Mouse (Mus musculus): Measurements from ENCODE around the gene Pigb.
A peak's percentile ranks its signal among the peaks of the same experiment; 100 is the strongest.

Pigb gene

GRCm38 (mm10) chr9:73047906-73048305 is 7.7 kb upstream of the Pigb start:
- DNase-seq (ENCODE audit: low read depth in 1 of 2, low spot score in 2 of 2) = no peak

- no peak for DNase-seq (ENCODE audit: low read depth in 1 of 2, low spot score in 2 of 2)
Measured at GRCm38 (mm10) chr9:73045711-73046110, 5.5 kb upstream of the Pigb start.

DNA sequence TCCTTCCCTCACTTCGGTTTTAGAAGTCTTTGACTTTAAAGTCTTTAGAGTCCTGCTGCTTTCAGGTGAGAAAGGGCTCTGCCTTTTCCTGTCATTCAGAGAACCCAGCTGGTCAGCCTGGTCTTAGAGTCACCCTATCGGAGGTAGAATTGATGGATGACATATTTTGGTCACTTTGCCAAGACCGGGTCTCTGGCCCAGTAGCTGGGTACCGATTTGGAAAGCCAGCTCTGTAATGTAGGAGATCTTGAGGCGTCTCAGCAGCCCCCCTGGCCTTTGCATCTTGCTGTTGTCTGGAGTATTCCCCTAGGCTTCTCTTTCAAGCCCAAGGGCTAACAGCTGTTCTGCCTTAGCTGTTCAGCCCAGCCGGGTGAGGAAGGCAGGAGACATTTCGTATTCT is 5.0 kb upstream of the Pigb start:
- DNase-seq (ENCODE audit: low read depth in 1 of 2, low spot score in 2 of 2) = no peak

GRCm38 (mm10) chr9:73044146-73045079 is 4.2 kb upstream of the Pigb start, which contains the start of gene Rab27a:
Gene Rab27a (plus strand): TSS chr9:73044854.
- DNase-seq (ENCODE audit: low read depth in 1 of 2, low spot score in 2 of 2) = peak; percentile 55 to 74

- DNase-seq (ENCODE audit: low read depth in 1 of 2, low spot score in 2 of 2) = peak; percentile 48 to 62
Measured at GRCm38 (mm10) chr9:73039222-73039945, 794 bp downstream of the Pigb start.

DNA sequence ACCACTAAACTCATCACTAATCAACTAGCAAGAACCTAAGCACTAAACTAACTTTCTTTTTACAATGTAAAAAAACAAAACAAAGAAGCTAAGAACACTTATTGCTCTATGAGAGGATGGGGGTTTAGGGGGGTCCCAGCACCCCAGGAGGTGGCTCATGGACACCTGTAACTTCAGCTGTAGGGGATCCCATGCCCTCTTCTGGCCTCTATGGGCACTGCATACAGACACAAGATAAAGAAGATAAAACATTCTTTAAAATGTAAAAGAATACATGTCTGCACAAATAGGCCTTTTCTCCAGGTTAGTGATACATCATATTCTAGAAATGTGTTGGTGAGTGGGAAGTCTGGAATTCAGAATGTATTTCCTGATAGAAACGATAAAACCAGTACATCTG is 6.8 kb downstream of the Pigb start:
- DNase-seq (ENCODE audit: low read depth in 1 of 2, low spot score in 2 of 2) = no peak

DNA sequence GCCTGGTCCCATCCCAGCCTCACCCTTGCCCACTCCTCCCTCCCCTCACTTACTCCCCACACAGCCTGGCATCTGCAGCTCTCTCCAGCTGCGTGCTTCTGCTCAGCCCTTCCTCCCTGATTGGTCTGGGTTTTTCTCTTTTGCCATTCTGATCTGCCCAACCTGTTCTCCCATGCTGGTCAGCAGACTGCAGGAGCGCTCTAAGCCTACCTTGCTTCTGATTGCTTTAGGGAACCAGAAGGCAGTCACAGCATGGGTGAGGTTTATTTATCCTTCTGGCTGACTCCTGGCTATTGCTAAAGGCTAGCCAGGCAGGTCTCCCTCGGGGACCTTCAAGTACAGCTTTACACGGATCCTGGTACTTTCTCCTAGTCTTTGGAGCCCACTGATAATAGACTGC is 8.8 kb downstream of the Pigb start:
- DNase-seq (ENCODE audit: low read depth in 1 of 2, low spot score in 2 of 2) = no peak

DNA sequence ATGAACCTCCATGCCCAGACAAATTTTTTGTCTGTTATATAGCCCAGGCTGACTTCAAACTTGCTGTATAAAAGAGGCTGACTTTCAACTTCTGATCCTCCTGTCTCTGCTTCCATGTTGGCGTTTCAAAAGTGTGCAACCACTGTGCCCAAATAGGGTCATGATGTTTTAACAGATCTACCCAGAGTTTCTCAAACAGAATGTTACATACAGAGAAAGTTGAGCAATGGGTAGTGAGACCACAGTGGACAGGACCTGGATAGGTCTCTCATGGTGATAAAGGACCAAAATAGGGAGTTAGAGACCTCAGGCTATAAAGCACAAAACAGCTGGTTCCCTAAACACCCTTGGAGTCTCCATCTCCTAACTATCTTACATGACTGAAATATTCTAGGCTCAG is 9.7 kb downstream of the Pigb start:
- no peak for DNase-seq (ENCODE audit: low read depth in 1 of 2, low spot score in 2 of 2)

DNA sequence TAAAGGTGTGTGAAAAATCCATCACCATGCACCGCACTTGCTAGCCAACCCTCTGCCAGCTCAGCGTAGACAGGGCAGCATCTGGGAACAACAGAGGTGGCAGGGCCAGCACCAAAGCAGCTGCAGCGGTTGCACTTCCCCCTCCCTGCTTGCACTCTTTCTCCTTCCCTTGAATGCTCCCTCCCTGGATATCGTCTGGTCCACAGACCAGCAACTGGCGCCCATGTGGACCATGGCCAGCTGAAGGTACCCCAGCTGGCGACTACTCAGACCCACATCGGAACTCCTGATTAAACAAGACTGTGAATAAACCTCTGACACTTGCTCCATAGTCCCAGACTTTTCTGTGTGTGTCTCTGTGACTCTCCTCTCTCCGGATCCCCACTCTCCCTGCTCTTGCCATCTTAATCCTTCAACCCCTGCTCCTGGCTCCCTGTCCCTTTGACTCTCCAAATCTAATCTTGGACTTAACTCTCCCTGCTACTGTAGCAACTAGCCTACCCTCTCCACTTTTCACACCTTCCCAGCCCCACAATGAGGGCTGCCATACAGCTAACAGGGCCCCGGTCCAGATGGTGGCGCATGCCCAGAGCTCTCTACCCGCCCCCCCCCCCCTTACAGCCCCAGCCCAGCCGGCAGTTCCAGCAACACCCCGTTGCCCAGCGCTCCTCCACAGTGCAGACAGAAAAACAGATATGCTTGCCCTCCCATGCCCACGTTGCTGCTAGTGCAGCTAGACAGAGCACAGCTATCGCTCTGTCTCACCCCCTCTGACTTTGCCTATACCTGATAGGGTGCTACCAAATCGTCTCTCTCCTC is 14.2 kb downstream of the Pigb start:
- no peak for DNase-seq (ENCODE audit: low read depth in 1 of 2, low spot score in 2 of 2)

DNA sequence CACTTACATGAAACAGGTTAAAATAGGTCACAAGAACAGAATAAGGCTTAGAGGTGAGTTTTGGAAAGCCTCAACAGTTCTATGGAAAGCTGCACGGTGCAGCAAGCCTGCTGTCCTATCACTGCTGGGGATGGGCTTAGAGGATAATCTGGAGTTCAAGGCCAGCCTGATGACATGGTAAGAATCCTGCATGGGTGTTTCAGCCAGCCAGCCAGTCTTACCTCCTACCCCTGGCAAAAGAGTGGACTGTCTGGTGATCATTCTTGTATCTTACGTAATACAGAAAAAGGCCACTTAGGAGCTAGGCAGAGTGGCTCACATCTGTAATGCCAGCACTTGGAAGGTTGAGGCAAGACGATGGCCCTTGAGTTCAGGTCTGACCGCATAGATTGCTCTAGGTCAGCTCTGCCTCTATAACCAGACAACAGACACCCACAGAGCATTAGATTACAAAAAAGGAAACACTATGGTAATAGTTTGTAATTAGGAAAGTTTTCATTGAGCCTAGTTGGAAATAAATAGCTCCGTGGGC is 19.5 kb downstream of the Pigb start:
- no peak for DNase-seq (ENCODE audit: low read depth in 1 of 2, low spot score in 2 of 2)

GRCm38 (mm10) chr9:73019841-73020240 is 20.3 kb downstream of the Pigb start:
- DNase-seq (ENCODE audit: low read depth in 1 of 2, low spot score in 2 of 2) = no peak

DNA sequence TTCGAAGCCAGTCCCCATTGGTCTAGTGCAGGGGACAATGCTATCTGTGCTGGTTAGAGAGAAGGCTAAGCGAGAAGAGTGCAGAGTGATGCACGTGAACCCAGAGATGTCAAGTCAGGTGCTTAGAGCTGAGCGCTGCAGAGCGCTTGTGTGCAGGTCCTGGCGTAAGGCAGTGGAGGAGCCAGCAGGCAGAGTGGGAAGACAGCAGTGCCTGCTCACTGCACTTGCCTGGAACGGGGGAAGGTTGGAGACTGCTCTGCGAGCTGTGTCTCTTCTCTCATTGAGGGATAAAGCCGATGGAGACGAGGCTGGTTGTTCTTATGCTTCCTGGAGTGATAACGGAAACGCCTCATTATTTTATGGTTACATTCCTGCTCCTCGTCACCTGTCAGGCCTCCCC is 25.5 kb downstream of the Pigb start:
- no peak for DNase-seq (ENCODE audit: low read depth in 1 of 2, low spot score in 2 of 2)

DNA sequence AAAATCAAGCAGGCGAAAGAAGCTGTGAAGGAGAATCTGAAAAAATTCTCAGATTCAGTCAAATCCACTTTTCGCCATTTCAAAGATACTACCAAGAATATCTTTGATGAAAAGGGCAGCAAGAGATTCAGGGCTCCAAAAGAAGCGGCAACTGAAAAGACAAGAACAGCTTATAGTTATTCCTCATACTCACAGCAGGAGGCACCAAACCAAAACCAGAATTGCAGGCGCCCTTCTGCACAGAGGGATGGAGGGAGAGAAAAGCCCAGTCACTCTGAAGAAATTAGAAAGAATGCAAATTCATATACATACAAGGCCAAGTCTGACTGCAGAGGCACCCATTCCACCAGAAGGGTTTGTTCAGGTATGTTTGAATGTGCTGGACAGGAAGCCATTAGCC is 27.5 kb downstream of the Pigb start:
- no peak for DNase-seq (ENCODE audit: low read depth in 1 of 2, low spot score in 2 of 2)

DNA sequence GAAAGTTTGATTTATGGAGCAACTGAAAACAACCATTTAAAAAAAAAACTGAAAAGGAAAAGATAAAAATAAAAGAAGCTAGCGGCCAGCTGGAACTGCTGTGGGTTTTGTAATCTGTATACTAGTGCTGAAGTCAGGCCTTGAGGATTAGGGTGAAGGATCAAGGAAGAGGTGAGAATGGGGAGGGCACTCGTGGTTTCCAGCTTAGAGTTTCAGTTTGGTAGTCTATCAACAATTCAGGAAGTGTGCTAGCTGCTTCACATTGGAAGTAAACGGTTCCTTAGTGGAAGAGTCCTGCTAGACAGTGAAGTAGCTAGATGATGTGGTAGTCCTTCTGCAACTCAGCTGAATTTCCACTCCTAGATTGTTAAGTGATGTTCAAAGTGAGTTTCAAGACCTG is 31.8 kb downstream of the Pigb start:
- DNase-seq (ENCODE audit: low read depth in 1 of 2, low spot score in 2 of 2) = no peak

- DNase-seq (ENCODE audit: low read depth in 1 of 2, low spot score in 2 of 2) = no peak
Measured at GRCm38 (mm10) chr9:73006175-73006574, 34.0 kb downstream of the Pigb start.

- no peak for DNase-seq (ENCODE audit: low read depth in 1 of 2, low spot score in 2 of 2)
Measured at GRCm38 (mm10) chr9:73005106-73005505, 35.1 kb downstream of the Pigb start.

DNA sequence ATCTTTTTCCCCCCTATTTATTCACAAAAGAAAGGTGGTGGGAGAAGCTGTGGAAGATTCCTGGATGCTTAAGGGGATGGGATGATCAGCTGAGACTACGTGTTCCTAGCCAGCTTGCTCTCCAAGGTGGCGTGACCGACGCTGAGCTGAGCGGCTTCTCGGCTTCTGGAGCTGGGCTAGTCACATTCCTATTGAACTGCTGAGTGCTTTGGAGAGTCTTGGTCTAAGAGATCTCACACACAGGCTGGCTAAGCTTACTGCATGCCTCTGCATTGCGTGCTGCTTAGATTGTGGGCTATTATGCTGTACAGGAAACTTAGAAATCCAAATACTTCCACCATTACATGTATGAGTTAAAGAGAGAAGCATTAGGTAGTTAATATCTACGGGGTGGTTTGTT is 36.1 kb downstream of the Pigb start:
- no peak for DNase-seq (ENCODE audit: low read depth in 1 of 2, low spot score in 2 of 2)

DNA sequence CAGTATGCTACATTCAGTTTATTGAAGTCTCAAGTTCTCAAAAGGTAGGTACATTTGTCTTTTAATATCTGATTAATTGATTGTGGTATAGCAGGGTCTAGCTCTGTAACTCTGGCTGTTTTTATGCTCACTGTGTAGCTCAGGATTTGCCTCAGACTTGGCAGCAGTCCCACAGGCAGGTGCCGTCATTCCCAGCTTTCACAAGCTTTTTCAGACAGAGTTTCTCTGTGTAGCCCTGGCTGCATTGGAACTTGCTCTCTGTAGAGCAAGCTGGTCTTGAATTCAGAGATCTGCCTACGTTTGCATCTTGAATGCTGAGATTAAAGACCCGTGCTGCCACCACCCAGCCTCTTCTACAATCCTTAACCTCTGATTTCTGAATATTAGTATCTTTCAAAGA is 38.0 kb downstream of the Pigb start:
- no peak for DNase-seq (ENCODE audit: low read depth in 1 of 2, low spot score in 2 of 2)

GRCm38 (mm10) chr9:73001314-73002011 is 38.7 kb downstream of the Pigb start:
- DNase-seq (ENCODE audit: low read depth in 1 of 2, low spot score in 2 of 2) = peak in 1 of 2 experiments; percentile 8

- DNase-seq (ENCODE audit: low read depth in 1 of 2, low spot score in 2 of 2) = no peak
Measured at GRCm38 (mm10) chr9:73000487-73000886, 39.7 kb downstream of the Pigb start.

GRCm38 (mm10) chr9:72996806-72997205 is 43.4 kb downstream of the Pigb start:
- no peak for DNase-seq (ENCODE audit: low read depth in 1 of 2, low spot score in 2 of 2)

Measured in monocyte, adult 2 months (primary cell).